Mouse (Mus musculus) adrenal gland, postnatal 25 days (tissue): ENCODE measurements at regions not wholly inside any gene's neighbourhood (a gene's known extent, or its start where the extent isn't known, plus 50 kb on each side); places are given as distances from the start of the nearest gene placed in this dataset.
A peak's percentile ranks its signal among the peaks of the same experiment; 100 is the strongest.

Experiments used
- DNase-seq: peaks from one replicate; pipeline ENCODE4 v3.0.0; 2021; ENCODE audit warnings: mixed read lengths

- no peak for DNase-seq
Measured at GRCm38 (mm10) chr8:116223235-116223634, 281.5 kb upstream of the Dynlrb2 start.

- DNase-seq = no peak
Measured at GRCm38 (mm10) chr8:116215909-116216308, 288.9 kb upstream of the Dynlrb2 start.

GRCm38 (mm10) chr8:116215286-116215860, 289.4 kb upstream of the Dynlrb2 start:
- DNase-seq = no peak

GRCm38 (mm10) chr8:116203631-116204030, 301.1 kb upstream of the Dynlrb2 start:
- no peak for DNase-seq

- no peak for DNase-seq
Measured at GRCm38 (mm10) chr8:116200459-116200999, 304.2 kb upstream of the Dynlrb2 start.

- no peak for DNase-seq
Measured at GRCm38 (mm10) chr8:116196623-116197184, 308.1 kb upstream of the Dynlrb2 start.

GRCm38 (mm10) chr8:116192096-116192495, 312.7 kb upstream of the Dynlrb2 start:
- no peak for DNase-seq

- no peak for DNase-seq
Measured at GRCm38 (mm10) chr8:116185206-116185605, 319.6 kb upstream of the Dynlrb2 start.

GRCm38 (mm10) chr8:116184241-116184640, 320.5 kb upstream of the Dynlrb2 start:
- DNase-seq = no peak

- no peak for DNase-seq
Measured at GRCm38 (mm10) chr8:116177946-116178345, 326.8 kb upstream of the Dynlrb2 start.

GRCm38 (mm10) chr8:116174891-116175290, 329.9 kb upstream of the Dynlrb2 start:
- no peak for DNase-seq

- DNase-seq = no peak
Measured at GRCm38 (mm10) chr8:116173961-116174360, 330.8 kb upstream of the Dynlrb2 start.

- no peak for DNase-seq
Measured at GRCm38 (mm10) chr8:116167874-116168273, 336.9 kb upstream of the Dynlrb2 start.

- no peak for DNase-seq
Measured at GRCm38 (mm10) chr8:116164989-116165299, 339.8 kb upstream of the Dynlrb2 start.

- no peak for DNase-seq
Measured at GRCm38 (mm10) chr8:116164190-116164988, 340.4 kb upstream of the Dynlrb2 start.

- no peak for DNase-seq
Measured at GRCm38 (mm10) chr8:116160932-116161331, 343.8 kb upstream of the Dynlrb2 start.

- DNase-seq = peak; percentile 71
Measured at GRCm38 (mm10) chr8:116143687-116144573, 360.8 kb upstream of the Dynlrb2 start.

- no peak for DNase-seq
Measured at GRCm38 (mm10) chr8:116141363-116141762, 363.4 kb upstream of the Dynlrb2 start.

- DNase-seq = no peak
Measured at GRCm38 (mm10) chr8:116139934-116140333, 364.8 kb upstream of the Dynlrb2 start.

GRCm38 (mm10) chr8:116137765-116138164, 367.0 kb upstream of the Dynlrb2 start:
- DNase-seq = no peak

- DNase-seq = no peak
Measured at GRCm38 (mm10) chr8:116133503-116133902, 371.3 kb upstream of the Dynlrb2 start.

GRCm38 (mm10) chr8:116133084-116133483, 371.7 kb upstream of the Dynlrb2 start:
- no peak for DNase-seq
